Mouse (Mus musculus) right cerebral cortex, postnatal 4 days (tissue): Measurements from ENCODE around the gene Ccdc40.

Experiments used
- DNase-seq: peaks from one replicate; pipeline ENCODE4 v3.0.0-alpha.2; 2022

Gene Ccdc40

DNA sequence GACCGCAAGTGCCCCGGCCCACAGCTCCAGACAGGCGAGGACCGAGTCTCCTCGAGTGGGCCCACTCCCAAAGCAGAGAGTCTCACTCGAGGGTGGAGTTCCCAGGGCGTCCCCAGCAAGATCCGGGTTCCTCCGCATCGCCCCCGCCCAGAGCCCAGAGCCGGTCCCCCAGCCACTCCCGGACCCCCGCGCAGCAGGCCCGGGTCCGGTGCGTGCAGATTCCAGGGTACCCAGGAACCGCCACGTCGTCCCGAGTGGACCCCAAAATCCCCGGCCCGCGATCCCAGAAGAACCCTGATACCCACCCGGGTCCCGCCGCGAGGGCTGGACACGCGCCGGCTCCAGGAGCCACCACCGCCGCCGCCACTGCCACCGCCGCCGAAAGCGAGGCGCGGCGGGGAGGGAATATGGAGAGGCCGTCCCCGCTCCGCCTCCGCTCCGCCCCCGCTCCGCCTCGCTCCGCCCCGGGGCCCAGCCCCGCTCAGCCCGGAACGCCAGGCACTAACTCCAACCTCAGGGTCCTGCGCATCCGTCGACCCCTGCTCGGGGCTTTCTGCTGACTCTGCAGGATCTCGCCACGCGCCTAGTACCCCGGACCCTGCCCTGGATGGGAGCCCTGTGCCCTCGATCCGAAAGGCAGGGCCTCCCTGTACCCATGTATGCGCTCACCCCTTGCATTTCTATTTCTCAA lies at the start of gene Ccdc40, which contains the start of gene Tbc1d16:
TSS of gene Ccdc40 (plus strand) at position 482 of the 691 bp plus-strand sequence.
TSS of gene Tbc1d16 (minus strand) at position 409 of the 691 bp plus-strand sequence.
- peak; percentile 71 for DNase-seq

DNA sequence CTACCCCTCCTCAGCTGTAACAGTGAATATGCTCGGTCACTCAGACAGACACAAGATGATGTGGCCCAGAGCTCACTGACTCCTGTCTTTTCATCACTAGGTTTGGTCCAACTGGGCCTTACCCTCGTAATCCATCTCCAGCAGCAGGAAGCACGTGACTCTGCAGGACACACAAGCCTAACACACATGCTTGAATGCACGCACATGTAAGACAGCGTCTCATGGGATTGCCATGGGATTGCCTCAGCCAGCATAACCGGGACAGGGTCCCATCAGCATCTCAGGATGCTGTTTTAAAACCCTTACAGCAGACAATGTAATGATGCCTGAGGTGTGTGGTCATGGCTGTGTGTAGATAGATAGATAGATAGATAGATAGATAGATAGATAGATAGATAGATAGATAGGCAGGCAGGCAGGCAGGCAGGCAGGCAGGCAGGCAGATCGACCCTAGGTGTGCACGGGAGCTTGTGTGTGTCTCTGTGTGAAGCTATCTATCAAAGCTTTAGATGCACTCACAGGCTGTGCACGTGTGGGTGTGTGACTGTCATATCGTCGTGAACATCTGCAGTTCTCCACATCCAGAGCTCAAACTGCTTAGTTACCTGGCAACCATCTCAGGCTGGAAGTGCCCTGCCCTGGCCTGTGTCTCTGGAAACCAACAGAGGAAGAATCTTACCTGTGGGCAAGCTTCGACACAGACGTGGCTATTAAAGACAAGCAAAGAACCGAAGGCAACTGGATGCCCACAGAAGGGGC lies 47.4 kb upstream of the Ccdc40 start:
- DNase-seq, result no peak

DNA sequence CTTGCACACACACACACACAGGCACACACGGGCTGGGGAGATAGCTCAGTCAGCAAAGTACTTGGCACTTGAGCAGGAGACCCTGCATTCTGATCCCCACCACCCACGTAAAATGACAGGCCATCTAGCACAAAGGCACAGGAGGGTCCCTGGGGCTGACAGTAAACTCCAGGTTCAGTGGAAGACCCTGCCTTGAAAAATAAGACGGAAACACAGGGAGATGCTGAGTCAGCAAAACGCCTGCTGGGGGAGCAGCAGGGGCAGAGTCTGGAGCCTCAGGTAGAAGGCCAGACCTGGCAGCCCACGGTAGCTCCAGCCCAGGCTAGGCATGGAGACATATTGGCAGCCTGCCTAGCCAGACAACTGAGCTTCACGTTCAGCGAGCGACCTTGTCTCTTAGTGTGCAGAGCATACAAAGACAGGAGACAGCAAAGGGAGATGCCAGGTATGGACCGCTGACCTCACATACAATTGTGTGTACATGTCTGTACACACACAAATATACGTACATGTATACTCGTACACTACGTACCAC lies 46.4 kb upstream of the Ccdc40 start:
- no peak for DNase-seq

DNA sequence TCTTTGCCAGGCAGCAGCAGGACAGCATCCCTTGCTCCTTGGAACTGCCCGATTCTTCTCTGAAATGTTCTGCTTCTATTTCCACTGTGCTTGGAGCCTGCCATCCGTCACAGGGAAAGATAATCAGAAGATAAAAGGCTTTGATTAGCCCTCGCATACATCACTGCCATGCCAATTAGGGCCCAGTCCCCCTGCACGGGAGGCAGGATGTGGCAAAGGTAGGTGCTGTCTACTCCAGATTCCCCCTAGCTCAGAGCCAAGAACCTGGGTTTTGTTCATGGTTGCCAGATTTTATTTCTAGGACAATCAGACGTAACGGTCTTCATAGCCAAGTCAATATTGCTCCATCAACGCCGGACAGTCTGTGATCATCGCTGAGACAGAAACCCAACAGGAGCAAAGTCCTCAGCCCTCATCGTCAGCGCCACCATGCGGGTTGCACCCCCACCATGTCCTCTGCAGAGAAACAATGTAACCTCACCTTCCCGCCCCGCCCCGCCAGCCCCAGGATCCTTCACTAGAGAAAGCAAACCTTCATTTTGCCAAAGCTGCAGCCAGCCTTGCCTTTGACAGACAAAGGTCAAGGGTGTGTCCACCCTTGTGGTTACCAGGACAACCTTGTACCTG lies 44.6 kb upstream of the Ccdc40 start:
- DNase-seq, result no peak

DNA sequence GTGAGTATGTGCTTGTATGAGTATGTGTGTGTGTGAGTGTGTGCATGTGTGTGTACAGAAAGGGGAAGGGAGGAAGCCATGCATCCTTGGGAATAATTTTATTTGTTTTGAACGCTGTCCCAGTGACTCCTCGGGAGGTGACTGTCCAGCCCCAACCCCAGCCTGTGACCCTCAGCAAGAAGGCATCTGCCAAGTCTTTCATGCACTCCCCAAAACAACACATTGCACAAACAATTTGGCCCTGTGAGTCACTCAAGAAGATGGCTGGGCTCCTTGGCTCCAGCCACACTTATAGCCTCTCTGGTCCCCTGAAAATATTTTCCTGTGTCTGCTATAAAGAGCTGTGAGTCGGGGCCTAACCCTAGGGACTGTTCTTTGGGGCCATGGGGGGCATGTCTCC lies 42.0 kb upstream of the Ccdc40 start:
- DNase-seq, result no peak

DNA sequence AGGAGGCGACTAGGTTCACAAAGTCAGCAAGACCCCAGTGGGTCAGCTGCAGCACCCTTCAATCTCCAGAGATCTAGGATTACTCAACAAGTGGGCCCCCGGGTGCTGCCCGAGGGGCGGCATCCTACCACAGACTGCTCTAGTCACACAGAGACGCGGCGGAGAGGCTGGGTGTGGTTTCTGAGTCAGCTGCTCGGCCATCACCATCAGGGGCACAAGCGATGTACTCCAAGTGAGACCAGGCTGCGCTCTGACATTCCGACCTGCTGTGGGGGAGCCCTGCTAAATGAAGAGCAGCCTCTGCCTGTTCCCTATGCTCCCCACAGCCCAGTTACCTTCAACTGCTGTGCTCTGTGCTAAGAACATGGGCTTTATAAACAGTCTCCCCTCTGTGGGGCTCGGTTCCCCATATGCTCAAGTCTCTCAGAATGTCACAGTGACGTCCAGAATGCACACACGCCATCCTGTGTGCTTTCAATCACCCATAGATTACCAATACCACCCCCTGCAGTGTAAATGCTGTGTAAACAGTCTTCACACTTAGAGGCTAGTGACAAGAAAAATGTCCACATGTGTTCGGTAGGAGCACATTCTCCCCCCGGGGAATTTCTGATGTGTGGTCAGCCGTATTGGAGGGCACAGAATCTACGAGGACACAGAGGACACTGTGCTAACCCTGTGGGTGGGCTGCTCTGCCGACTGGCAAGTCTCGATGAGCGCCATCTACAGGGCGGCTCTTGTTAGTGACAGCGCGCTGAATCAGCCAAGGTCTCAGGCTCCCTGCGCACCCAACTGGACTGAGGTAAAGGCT lies 41.2 kb upstream of the Ccdc40 start:
- DNase-seq, result peak; percentile 78

DNA sequence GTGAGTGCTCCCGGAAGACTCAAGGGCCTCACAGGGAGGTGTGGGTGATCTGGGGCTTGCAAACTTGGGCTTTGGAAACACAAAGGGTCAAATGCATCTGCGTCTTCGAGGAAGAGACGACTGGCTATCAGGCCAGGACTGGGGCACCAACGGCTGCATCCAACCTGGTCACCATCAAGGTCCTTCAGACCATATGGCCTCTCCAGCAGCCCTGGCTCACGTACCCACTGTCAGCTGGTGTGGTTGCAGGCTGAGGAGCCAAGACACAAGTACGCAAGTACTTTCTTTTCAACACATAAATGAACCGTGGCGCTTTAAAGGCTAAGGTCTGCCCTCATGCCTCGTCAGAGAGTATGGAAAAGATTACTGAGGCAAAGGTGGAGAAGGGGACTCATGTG lies 40.6 kb upstream of the Ccdc40 start:
- no peak for DNase-seq

DNA sequence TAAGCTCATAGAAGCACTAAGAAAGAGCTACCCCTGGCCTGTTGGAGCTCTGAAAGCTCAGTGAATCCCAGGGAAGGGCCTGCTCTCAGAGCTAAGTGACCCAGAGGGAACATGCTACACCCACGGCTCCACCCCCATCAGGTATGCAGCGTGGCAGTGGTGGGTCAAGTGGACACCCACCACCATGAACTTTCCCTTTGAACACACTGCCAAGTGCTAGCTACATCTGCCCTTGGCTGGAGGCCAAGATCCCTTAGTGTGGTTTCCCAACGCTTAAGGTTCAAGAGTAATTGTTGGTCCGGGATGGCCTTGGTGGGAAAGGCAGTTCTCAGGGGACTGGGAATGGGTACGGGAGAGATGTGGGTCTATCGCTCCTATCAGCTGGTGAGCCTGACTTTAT lies 40.0 kb upstream of the Ccdc40 start:
- DNase-seq, result no peak

DNA sequence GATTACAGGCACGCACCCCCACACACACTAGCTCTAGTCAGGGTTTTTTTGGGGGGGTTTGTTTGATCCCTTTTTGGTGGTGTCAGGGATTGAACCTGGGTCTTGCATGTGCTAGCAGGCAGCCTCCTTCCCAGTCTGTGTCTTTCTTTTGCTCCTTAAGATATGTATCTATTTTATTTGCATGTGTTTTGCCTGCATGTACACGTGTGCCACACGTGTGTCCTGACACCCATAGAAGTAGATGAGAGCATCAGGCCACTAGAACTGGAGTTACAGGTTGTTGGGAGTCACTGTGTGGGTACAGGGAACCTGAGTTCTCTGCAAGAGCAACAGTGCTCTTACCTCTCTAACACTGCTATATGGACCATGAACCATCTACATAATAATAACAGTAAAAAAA lies 39.1 kb upstream of the Ccdc40 start:
- DNase-seq, result no peak

DNA sequence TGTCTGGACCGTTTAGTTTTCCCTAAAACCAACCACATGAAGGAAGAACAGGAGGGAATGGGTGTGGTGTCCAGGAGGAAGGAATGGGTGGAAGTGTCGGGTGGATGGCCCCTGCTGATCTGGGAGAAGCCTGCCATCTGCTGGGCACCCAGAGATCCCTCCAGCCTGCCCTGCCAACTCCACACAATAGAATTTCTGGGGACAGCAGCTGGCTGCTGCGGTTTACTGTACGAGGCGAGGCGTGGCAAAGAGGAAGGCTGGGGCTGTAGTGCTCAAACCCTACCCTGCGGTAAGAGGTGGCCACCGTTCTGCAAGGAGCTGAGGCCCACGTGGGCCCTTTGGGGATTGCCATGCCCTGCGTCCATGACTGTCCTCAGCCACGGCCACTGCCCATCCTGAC lies 37.9 kb upstream of the Ccdc40 start:
- DNase-seq, result peak; percentile 61

DNA sequence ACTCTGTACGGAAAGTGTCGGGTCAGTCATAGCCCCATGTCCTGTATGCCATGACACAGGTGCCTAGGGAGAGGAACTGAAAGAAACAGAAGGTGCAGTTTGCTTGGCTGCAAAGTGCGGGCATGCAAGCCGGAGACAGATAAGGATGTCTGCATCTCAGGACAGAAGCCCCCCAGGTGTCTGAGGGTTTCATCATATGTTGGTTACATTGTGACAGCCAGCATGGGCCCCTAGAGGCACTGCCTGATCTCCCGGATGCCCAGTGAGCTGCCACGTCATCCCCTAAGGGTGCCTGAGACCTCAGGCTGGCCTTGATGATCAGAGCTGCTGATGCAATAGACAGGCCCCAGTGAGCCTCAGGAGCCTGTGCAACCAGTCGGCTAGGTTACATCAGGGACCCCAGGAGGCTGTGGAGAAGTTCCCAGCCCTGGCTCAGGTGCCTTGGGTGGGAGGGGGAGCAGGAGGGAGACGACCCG lies 36.7 kb upstream of the Ccdc40 start:
- DNase-seq, result no peak

DNA sequence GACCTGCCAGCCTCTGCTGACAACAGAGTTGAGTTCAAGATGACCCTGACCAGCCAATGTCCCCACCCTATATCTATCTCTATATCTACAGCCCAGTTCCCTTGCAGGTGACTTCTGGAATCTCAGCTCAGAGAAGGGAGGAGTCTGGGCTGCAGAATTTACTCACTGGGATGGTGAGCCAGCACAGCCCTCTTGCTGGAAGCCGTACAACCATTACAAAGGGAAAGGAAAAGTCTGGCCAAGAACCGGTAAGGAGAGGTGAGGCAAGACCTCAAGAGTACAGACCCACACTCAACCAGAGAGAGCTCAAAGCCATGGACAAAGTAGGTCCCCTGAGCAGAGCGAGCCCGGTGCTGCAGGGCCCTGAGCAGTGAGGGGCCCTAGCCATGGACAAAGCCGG lies 36.2 kb upstream of the Ccdc40 start:
- DNase-seq, result no peak

DNA sequence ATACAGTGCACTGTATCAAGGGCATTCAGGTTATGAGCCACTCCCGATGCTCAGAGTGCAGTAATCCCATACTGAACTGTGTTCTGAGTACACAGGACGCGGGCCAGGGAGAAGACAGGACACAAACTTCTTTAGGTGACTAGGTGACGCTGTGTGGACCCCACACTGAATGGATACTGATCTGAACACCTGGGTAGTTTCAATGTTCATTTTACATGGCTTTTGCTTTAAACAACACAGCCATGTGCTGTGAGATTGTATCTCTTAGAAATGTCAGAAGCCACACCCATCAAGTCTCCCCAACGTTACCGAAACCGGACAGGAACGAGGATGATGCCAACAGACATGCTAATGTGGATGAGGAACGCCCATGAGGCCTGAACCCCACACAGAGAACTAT lies 35.8 kb upstream of the Ccdc40 start:
- no peak for DNase-seq

DNA sequence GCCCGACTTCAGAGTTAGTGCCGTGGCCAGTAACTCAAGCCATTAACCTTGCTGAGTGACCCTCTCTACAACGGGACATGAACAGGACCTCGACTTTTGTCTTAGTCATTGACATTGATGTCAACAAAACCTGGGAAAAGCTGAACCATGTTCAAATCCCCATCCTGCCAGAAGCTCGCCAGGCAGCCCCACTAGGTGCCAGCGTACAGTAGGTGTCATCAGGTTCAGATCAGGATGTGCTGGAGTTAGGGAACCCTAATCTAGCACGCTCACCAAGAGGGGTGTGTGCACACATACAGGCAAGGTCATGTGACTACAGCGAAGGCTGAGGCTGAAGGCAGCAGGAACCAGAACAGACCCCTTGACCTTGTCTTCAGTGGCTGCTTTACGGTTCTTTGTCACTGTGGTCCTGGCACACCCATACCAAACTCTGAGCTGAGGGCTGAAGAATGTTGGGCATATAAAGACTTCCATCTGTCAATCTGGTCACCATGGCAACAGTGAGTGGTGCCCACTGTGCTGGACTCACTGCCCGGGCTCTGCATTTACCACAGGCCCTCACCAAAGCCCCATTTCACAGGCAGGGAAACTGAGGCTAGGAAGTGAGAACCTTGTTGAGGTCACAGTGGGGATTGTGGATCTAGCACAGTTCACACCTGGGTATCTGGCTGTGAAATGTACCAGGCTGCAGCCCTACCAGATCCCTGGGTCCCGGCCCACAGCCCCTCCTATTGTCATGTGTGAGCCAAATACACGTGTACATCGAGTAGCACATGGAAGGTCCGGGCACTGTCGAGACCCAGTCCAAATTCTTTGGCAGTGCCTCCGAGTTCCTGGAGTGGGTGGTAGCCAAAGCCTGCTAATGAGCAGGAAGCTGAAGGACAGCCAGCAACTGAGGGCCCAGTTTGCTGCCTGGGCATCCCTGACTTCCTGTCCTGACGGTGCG lies 30.5 kb upstream of the Ccdc40 start:
- DNase-seq, result peak; percentile 21

DNA sequence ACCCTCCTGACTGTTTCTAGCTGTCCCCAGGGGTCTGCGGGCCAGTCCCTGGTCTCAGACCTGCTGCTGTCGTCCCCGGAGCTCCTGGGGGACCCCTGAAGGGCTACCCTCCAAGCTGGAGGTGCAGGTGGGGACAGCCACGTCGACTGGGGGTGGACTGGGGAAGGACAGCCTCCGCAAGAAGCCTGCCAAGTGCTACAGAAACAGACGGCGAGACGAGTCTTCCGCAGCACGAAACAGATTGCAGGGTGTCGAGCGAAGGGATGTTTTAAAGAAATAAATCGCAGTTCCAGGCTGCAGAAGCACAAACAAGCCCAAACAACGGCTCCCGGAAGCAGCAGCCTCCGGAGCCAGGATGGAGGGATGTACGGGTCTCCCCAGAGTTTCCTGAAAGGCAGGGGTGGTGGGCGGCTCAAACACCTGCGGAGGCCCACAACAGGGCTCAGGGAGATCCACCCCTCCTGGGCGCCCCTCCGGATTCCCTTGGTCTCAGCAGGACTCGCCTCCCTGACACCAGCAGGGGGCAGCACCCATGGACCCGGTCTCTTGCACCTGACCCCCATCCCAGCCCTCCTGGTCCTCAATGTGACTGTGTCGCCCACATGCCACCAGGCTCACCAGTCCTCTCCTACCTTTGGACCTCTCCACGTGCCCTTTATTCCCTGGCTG lies 29.7 kb upstream of the Ccdc40 start:
- DNase-seq, result peak; percentile 58

DNA sequence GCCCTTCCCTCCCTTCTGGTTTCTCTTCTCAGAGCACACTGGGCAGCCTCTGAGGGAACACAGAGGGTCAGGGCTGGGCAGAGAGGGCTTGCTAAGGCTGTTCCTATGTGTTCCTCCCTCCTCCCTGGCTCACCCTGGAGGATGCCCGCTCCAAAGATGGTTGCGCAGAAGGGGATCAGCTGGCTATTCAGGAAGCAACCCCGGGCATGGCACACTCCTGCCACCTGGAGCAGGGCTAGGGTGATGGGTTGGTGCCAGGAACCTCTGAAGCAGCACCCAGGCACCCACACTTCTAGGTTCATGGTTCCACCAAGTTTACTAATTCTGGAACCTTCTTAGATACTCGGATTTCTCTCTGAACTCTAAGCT lies 29.2 kb upstream of the Ccdc40 start:
- no peak for DNase-seq

DNA sequence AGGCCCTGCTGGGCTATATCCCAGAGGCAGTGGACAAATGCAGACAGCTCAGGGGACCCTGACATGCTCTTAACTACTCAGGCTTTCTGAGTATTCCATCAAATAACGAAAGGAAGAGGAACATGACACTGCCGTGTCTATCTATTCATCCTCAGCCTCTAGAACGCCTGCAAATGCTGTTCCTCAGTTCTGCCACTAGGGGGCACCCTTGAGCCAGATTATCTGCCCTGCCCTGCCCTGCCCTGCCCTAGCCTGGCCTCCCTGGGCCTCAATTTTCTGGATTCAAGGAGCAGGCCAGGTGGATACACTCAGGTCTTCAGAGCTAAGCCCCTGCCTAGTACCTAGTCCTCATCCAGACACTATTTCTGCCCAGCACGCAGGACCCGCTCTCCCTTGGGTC lies 24.9 kb upstream of the Ccdc40 start:
- DNase-seq, result no peak

DNA sequence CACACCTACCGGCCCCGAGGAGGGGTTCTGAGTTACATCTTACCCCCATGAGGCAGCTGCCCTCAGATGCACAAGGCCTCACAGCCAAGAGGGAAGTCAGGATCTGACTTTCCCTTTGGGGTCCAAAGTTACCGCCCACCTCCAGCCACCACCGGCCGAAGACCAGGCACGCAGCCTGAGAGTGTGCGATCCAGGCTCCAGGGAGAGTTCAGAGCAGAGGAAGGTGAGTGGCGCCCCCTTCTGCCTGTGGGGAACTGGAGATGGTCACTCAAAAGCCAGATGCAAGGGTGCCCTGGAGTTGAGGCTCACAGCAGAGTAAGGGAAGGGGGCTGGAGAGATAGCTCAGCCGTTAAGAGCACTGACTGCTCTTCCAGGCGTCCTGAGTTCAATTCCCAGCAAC lies 22.6 kb upstream of the Ccdc40 start:
- no peak for DNase-seq

DNA sequence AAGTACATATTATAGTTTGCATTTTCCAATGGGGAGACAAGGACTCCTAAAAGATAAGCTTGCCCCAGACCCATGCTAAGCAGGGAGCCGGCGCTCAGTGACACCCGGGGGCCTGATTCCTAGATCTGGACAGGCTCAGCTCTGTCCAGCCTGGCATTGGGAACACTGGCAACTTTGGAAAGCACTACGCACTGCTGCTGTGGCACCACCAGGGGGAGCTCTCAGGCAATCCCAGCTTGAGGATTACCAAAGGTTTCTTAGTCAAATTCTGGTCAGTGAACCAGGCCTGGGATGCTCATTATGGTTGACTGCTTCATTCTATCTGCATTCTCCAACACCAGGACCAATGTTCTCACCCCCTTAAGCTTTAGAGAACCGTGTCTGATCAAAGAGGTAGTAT lies 21.8 kb upstream of the Ccdc40 start:
- DNase-seq, result peak; percentile 71

DNA sequence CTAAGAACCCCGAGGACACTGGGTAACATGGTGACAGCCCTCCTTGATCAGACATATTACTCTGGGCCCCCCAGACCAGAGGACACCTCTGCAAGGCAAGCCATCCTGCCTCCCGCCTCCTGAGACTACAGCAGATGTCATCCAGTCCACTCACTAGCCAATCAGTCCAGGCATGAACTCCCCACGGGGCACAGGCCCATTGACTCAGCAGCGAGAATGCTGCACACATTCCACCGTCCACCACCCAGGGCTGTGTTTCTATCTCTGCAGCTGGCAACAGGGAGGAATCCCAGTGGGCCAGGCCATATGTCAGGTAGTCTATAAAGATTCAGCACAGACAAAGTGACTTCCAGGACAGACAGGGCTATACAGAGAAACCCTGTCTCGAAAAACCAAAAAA lies 20.4 kb upstream of the Ccdc40 start:
- no peak for DNase-seq

DNA sequence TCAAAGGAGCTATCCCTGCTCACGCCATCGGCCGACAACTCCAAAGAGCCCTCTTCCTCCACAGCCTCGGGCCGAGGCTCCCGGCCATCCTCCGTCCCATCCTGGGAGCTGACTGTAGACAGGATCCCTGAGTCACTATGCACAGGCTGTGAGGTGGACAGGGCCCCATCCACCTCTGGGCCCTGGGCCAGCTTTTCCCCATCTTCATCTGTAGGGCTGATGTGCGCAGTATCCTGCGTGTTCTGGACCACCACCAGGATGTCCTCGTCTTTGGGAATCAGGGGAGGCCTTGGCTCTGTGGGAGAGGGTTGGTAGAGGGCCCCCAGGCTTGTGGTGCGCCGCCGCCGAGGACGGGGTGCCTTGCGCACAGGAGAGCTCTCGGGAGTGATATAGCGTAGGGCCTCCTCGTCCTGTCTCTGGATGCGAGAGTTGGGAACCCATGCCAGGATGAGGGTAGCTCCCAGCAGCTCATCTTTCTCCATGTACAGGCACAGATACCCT lies 19.5 kb upstream of the Ccdc40 start:
- no peak for DNase-seq
